Mouse (Mus musculus) monocyte, adult 59 days (primary cell): ENCODE data around the gene Atat1. TPM values are rescaled to one million over a fixed set of nuclear protein-coding genes. Genes with fewer than 3 reads are reported as not detected.

Experiments
- total RNA-seq, 2 experiments: library from RNA; stranded (reverse); gene quantifications; one replicate each; pipeline ENCODE4 v1.2.4; 2023

The Atat1 gene
- 10 to 100 TPM; 19.6 to 29.1 TPM for total RNA-seq

DNA sequence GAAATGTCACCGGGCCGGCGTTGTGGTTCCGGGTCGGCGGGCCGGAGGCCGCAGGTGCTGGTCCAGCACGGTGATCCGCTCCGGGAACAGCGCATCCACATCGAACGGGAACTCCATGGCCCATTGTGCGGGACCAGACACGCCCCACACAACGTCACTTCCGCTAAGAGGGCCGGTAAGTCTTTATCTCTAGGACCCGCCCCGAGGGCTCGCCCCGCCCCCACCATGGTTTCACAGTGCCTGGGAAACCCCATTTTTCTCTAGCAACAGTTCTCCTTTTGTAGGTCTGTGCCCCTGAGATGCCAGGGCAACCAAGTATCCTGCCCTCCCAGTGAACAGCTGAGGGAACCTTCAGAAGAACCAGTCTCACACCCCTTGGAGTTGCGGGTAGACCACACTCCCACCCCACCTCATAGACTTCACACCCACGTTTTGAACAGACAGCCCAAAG is at the start of gene Atat1:
Atat1 (minus strand) TSS at position 157 of the 451 bp plus-strand sequence.

GRCm38 (mm10) chr17:35916297-35917142 is 6.6 kb upstream of the Atat1 start, which contains the start of the genes Mrps18b and Ppp1r10:
Mrps18b (minus strand) TSS chr17:35916389.
Ppp1r10 (plus strand) TSS chr17:35916434.

DNA sequence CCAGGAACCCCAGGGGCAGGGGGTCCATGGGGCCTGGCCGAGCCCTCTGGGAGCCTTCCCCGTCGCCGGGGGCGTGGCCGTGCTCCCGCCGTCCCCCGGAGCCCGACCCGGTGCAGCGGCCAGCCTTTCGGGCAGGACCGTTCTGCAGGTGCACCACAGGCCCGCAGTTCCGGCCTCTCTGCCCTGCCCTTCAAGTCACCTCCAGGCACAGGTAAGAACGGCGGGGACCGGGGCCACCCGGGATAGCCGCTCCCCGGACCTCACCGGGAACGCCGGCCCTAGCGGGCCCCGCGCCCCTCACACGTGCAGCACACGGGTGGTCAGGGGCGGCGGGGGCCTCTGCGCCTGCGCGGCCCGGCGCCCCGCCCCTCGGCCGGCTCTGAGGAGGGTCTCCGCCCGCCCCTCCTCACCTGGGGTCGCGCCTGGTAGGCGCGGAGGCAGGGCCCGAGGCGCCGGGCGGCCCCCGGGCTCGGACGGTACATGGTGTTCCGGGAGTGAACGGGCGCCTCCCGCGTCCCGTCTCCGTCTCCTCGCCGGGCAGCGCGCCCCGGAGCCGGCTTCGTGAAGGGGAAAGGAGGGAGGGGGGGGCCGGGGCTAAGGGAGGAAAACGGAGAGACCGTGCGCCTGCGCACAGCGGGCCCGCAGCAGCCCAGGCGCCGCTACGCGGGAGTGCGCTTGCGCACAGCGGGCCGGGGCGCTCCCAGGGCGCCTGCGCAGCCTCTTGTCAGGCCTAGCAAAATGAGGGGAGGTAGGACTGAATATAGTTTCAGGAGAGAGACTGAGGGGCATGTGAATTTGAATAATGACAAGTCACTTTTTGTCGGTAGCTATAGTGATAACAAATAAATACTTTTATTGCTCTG is 12.9 kb downstream of the Atat1 start, which contains the start of gene 2310061I04Rik:
2310061I04Rik (minus strand) TSS at position 651 of the 863 bp plus-strand sequence.

DNA sequence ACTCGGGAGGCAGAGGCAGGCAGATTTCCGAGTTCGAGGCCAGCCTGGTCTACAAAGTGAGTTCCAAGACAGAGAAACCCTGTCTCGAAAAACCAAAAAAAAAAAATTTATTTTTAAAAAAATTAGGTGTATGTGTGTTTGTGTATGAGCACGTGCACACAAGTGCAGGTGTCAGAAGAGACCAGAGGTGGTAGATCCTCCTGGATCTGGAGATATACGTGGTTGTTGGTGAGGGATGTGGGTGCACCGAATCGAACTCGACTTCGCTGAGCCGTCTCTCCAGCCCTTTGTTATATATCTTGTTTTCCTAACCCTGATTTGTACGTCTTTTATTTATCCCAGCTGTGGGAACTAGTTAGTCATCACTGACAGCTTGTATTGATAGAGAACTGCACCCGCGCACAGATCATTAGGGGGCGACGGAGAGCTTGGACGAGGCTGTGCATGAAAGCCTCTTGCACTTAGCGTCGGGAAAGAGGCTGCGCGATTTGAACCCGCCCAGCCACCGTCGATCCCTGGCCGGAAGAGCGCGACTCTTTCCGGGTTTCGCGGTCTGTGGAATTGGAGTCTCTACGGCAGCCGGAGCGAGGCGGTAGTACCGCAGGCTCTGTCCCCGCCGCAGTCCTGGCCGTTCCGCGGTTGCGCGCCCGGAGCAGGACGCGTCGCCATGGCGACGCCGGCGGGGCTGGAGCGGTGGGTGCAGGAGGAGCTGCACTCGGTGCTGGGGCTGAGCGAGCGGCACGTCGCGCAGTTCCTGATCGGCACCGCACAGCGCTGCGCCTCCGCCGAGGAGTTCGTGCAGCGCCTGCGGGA is 30.4 kb downstream of the Atat1 start, which contains the start of gene Dhx16:
Dhx16 (plus strand) TSS at position 575 of the 813 bp plus-strand sequence.

GRCm38 (mm10) chr17:35865481-35866280 is 44.2 kb downstream of the Atat1 start, which contains the start of gene Ppp1r18:
Ppp1r18 (plus strand) TSS chr17:35865593.

GRCm38 (mm10) chr17:35861198-35861857 is 48.5 kb downstream of the Atat1 start, which contains the start of gene Nrm:
Nrm (plus strand) TSS chr17:35861318.

Other genes with a start within 250 kb of the Atat1 start
- gene Vars2, start 242.5 kb downstream of the Atat1 start, total RNA-seq, result 10 to 100 TPM; 11.7 to 20.4 TPM
- gene Gtf2h4, start 236.3 kb downstream of the Atat1 start, total RNA-seq, result 10 to 100 TPM; 13.5 to 15.9 TPM
- 1 to 10 TPM; 4.8 to 6.8 TPM for gene Ddr1, start 205.5 kb downstream of the Atat1 start, total RNA-seq
- gene Ier3, start 88.4 kb downstream of the Atat1 start, total RNA-seq, result 10 to 100 TPM; 48.1 to 53.2 TPM
- 10 to 100 TPM; 49.4 to 58.8 TPM for gene Flot1, start 86.8 kb downstream of the Atat1 start, total RNA-seq
- gene Tubb5, start 71.8 kb downstream of the Atat1 start, total RNA-seq, result 100 to 1,000 TPM; 163 to 175 TPM
- 10 to 100 TPM; 37.7 to 38.5 TPM for gene Mdc1, start 68.6 kb downstream of the Atat1 start, total RNA-seq
- gene Nrm, start 48.8 kb downstream of the Atat1 start, total RNA-seq, result 10 to 100 TPM; 37.1 to 37.2 TPM
- gene Ppp1r18, start 44.5 kb downstream of the Atat1 start, total RNA-seq, result 100 to 1,000 TPM; 219 TPM
- 10 to 100 TPM; 76.0 to 84.5 TPM for gene Dhx16, start 30.3 kb downstream of the Atat1 start, total RNA-seq
- 10 to 100 TPM; 13.3 to 21.1 TPM for gene 2310061I04Rik, start 12.6 kb downstream of the Atat1 start, total RNA-seq
- 10 to 100 TPM; 35.6 to 39.0 TPM for gene Mrps18b, start 6.3 kb upstream of the Atat1 start, total RNA-seq
- 100 to 1,000 TPM; 137 to 142 TPM for gene Ppp1r10, start 6.4 kb upstream of the Atat1 start, total RNA-seq
- 100 to 1,000 TPM; 141 to 162 TPM for gene Abcf1, start 59.7 kb upstream of the Atat1 start, total RNA-seq
- gene Gnl1, start 69.8 kb upstream of the Atat1 start, total RNA-seq, result 10 to 100 TPM; 63.8 to 71.6 TPM
- gene Prr3, start 70.2 kb upstream of the Atat1 start, total RNA-seq, result 10 to 100 TPM; 83.9 to 100.0 TPM
- gene H2-T24, start 110.5 kb upstream of the Atat1 start, total RNA-seq, result 10 to 100 TPM; 45.7 to 54.4 TPM
- gene H2-T23, start 122.8 kb upstream of the Atat1 start, total RNA-seq, result 100 to 1,000 TPM; 278 to 280 TPM
- 10 to 100 TPM; 51.9 to 64.4 TPM for gene H2-T22, start 132.7 kb upstream of the Atat1 start, total RNA-seq
- not detected for gene Gm6034, start 132.9 kb upstream of the Atat1 start, total RNA-seq
- 10 to 100 TPM; 66.2 to 67.1 TPM for gene Gm11127, start 148.3 kb upstream of the Atat1 start, total RNA-seq
- 1 to 10 TPM; 2.0 to 2.6 TPM for gene Gm19684, start 211.6 kb upstream of the Atat1 start, total RNA-seq
- gene Gm7030, start 219.3 kb upstream of the Atat1 start, total RNA-seq, result 10 to 100 TPM; 10.6 to 10.8 TPM